Mouse (Mus musculus) bone marrow macrophage, adult 2 months (primary cell): ENCODE data around the gene Pik3r5. TPM values are rescaled to one million over a fixed set of nuclear protein-coding genes. Genes with fewer than 3 reads are reported as not detected.
A peak's percentile ranks its signal among the peaks of the same experiment; 100 is the strongest.

Source experiments
- H3K27ac ChIP-seq: 2 replicates; pipeline ENCODE4 v1.5.1; 2012; ENCODE audit warnings: low read depth, low read length; ENCODE audit not compliant: insufficient read depth
- H3K4me1 ChIP-seq: 2 replicates; pipeline ENCODE4 v1.6.1; 2012; ENCODE audit warnings: low read length; ENCODE audit not compliant: control insufficient read depth, insufficient read depth
- H3K4me3 ChIP-seq: 2 replicates; pipeline ENCODE4 v1.5.1; 2012; ENCODE audit warnings: mild to moderate bottlenecking, low read length, moderate library complexity; ENCODE audit not compliant: insufficient read depth
- CTCF ChIP-seq: IDR thresholded peaks from 2 replicates; pipeline ENCODE4 v1.5.1; 2012; ENCODE audit warnings: low read depth, mild to moderate bottlenecking, low read length, moderate library complexity
- POLR2A ChIP-seq: IDR thresholded peaks from 2 replicates; pipeline ENCODE4 v1.6.1; 2012; ENCODE audit warnings: mild to moderate bottlenecking, low read depth, low read length, borderline replicate concordance
- polyA plus RNA-seq: library from polyadenylated mRNA; stranded (reverse); fragments of >200 nt; gene quantifications from 2 replicates; pipeline ENCODE4 v1.2.4, GENCODE M21; 2012; ENCODE audit not compliant: missing spikeins, insufficient read depth, insufficient read length

Pik3r5 gene
- polyA plus RNA-seq, 1 experiment: 122 TPM

DNA sequence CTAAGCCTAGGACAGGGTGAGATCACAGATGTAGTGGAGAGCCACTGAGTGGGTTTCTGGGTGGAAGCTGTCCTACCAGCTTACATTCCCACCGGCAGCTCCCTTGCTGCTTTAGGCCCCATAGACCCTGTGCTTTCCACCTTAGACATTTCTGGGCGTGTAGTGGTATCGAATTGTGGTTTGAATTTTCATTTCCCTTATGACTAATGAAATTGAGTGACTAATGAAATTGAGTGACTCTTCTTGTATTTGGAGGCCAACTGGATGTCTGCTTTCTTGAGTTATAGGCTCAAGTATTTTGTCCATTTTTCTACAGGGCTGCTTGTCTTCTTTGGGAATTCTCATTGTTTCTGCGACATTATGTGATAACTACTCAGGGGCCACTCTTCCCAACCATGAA is 14.6 kb downstream of the Pik3r5 start:
- Histone ChIP-seq H3K4me1 (peaks cover 97% of the 10 kb centered on the region), H3K4me3 (no peak overlapping the region), H3K27ac (peak overlapping the region; percentile 76)
- no peak for TF ChIP-seq POLR2A
- no peak for TF ChIP-seq CTCF

DNA sequence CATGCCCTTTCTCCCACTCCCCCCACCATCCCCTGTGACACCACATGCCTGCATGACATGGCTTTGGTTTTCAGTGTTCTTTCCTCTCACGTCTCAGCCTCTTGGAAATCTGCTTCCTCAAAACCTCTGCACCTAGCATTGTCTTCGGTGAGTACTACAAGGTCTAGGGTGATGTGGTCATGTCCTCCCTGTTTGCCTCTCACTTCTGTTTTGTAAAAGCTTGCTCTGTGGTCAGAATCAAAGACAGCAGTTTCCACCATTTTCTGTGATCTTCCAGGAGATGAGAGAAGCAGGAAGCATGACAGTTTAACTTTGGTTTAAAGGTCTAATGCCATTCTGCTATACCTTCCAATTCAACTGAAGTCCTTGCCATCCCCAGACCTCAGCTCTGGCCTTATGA is 15.3 kb downstream of the Pik3r5 start:
- peak overlapping the region; percentile 76 for H3K27ac ChIP-seq
- peaks cover 97% of the 10 kb centered on the region for H3K4me1 ChIP-seq
- H3K4me3 ChIP-seq: no peak overlapping the region
- no peak for TF ChIP-seq POLR2A
- TF ChIP-seq CTCF: no peak

DNA sequence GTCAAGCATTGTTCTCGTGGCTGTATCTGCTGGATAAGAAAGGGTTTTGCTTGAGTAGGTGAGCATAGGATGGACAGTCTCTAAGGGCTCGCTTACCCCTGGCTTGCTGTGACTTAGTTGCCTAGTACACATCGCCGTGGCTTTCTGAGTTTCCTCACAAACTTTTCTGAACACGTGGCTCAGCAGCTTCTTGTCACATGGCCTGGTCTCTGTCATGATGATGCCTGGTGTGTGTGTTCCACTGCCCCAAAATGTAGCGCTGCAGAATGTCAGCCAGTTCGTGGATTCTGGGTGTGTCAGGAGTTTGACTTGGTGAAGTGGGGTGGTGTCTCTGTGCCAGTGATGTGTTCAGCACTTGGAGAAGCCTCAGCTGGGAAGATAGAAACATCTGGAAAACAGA is 16.4 kb downstream of the Pik3r5 start:
- Histone ChIP-seq H3K4me1 (peaks cover 94% of the 10 kb centered on the region), H3K27ac (no peak overlapping the region), H3K4me3 (no peak overlapping the region)
- TF ChIP-seq CTCF: no peak
- no peak for TF ChIP-seq POLR2A

DNA sequence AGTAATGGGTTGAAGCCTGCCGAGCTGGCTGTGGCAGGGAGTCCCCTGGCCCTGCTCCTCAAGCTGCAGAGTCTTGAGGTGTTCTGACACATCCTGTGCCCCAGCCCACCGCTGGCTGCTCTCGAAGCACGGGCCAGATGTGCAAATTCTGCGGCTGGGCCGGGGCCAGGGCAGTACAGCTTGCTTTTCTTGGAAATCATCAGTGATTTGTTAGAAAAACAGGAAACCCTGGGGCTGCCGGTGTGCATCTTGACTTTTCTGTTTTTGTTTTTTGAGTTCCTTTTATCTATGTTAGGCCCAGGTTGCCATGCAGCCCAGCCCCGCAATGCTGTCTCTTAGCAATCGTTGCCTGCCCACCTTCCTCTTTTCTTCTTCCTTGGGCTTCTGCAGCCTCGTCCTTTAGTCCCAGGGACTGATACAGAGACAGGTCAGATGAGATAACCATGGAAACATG is 19.4 kb downstream of the Pik3r5 start:
- Histone ChIP-seq H3K27ac (peak overlapping the region; percentile 45), H3K4me1 (peaks cover 80% of the 10 kb centered on the region), H3K4me3 (no peak overlapping the region)
- TF ChIP-seq CTCF (no peak), POLR2A (no peak)

DNA sequence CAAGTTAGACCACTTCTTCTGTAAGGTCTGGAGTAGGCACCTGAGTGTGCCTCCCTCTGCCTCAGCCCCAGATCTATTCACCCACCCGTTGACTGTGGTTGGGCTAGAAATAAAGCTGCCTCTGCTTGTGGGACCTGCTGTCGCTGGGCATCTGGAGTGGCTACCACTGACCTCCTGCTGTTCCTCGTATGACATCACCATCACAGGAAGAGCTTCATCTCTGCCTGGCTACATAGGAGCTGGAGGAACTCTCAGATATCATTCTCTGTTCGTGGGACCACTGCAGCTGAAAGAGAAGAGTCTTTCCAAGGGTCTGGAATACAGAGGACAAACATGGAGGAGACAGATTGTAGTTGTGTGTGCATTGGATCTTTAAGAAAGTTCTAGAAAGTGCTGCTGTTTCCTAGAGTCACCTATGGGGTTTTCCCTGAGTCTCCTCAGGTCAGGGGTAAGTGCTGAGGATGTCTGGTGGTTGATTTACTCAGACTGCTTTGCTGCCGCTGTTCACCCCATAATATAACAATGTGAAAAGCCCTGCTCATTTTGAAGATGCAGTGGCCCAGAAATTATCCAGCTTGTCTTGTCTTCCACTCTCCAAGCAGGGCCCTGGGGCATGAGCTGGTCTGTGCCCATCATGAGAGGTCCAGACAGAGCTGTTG is 20.0 kb downstream of the Pik3r5 start:
- no peak for TF ChIP-seq POLR2A
- TF ChIP-seq CTCF: no peak
- H3K27ac ChIP-seq: peak overlapping the region; percentile 45

DNA sequence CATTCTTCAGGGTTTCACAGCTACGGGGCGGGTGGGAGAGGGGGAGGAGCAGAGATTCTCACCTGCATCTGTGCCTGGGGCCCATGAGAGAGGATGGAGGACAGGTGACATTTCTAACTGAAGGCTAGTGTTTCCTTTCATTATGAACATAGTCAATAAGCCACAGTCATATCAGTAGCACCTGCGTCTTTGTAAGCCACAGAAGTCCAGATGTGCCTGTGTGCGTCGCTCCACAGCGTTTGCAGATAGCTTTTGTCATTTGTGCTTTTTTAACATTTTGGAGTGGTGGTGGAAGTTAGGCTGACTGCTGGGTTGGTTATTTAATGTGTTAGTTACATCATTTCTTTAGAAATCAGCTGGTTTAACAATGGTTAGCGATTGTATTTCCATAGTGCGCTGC is 20.8 kb downstream of the Pik3r5 start:
- Histone ChIP-seq H3K4me1 (peaks cover 80% of the 10 kb centered on the region), H3K27ac (no peak overlapping the region), H3K4me3 (no peak overlapping the region)
- no peak for TF ChIP-seq POLR2A
- TF ChIP-seq CTCF: no peak

More for the DNA sequence above, 20.0 kb downstream of the Pik3r5 start:
- Histone ChIP-seq H3K4me3 (no peak overlapping the region), H3K4me1 (peaks cover 80% of the 10 kb centered on the region)

DNA sequence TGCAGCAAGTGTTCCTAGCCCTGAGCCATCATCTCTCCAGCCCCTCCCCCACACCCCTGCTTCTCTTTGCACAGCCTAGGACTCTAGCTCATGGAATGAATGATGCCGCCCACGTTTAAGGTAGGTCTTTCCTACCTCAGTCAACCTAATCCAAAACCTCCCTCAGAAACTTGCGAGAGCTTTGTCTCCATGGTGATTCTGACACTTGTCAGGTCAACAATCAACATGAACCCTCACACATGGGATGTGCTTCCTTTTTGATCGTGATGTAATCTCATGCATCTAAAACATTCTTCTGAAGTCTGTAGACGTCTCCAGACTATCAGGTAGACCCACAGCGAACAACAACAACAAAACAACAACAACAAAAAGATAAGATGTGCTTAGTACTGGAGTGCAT is 21.4 kb downstream of the Pik3r5 start:
- Histone ChIP-seq H3K4me3 (no peak overlapping the region), H3K27ac (no peak overlapping the region), H3K4me1 (peaks cover 78% of the 10 kb centered on the region)
- TF ChIP-seq POLR2A (no peak), CTCF (no peak)

DNA sequence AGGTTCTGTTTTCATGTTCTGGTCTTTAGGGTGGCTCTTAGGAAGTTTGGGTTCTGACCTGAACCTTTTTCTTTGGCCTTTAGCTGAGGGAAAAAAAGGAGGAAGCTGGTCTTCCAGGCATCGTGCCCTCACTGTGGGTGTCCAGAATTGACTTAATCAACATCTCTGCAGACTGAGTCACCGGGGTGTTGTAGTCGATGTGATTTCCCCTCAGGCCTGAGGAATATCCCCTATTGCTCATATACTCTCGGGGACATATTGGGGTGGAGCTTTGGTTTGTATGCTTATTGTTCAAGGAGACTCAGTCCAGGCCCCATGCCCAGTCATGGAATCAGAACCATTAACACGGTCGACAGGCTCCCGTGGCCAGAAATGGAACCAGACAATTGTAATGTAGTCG is 26.2 kb downstream of the Pik3r5 start:
- TF ChIP-seq POLR2A: no peak
- no peak for TF ChIP-seq CTCF
- Histone ChIP-seq H3K4me1 (peaks cover 65% of the 10 kb centered on the region), H3K4me3 (no peak overlapping the region), H3K27ac (peak overlapping the region; percentile 98)

DNA sequence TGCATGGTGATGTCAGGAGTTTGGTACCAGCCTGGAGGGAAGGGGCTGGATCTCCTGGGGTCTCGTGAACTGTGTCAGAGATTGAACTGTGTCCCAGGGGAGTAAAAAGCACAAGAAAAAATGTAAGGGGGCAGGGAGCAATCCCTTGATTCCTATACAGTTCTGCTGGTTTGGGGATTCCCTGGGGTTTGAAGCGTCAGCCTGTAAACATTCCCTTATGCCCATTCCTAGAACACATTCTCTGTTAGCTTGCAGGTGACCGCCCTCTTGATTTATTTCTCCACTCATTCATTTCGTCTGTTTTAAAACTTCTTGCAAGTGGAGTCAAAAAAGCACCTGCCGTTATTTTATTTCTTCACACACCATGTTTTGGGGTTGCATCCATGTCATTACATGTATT is 27.1 kb downstream of the Pik3r5 start:
- no peak for TF ChIP-seq CTCF
- TF ChIP-seq POLR2A: no peak
- Histone ChIP-seq H3K4me3 (no peak overlapping the region), H3K4me1 (peaks cover 67% of the 10 kb centered on the region), H3K27ac (peak overlapping the region; percentile 98)

DNA sequence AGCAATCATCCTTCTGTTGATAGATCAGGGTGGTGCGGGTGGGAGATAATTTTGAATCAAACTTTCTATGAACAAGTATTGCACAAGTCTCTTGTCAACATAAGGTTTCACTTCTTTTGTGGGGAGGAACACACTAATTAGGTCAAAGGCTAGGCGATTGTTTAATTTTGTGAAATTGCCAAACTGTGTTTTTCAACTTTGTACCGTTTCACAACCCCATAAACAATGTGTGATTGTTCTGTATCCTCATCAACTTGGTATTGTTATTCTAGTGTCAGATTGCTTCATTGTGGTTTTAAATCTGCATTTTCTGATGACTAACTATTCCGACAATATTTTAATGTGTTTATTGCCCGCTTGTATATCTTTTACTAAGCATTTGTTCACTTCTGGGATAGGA is 27.6 kb downstream of the Pik3r5 start:
- TF ChIP-seq CTCF (no peak), POLR2A (no peak)
- Histone ChIP-seq H3K4me3 (no peak overlapping the region), H3K27ac (peak overlapping the region; percentile 98), H3K4me1 (peaks cover 68% of the 10 kb centered on the region)
